Mouse (Mus musculus): ENCODE measurements around the gene Cxcl15.
"Not testable (repeated sequence)": the region's sequence is repeated elsewhere in the genome, so short reads cannot be mapped to it uniquely, and the experiment has no call there.

Cxcl15 gene

DNA sequence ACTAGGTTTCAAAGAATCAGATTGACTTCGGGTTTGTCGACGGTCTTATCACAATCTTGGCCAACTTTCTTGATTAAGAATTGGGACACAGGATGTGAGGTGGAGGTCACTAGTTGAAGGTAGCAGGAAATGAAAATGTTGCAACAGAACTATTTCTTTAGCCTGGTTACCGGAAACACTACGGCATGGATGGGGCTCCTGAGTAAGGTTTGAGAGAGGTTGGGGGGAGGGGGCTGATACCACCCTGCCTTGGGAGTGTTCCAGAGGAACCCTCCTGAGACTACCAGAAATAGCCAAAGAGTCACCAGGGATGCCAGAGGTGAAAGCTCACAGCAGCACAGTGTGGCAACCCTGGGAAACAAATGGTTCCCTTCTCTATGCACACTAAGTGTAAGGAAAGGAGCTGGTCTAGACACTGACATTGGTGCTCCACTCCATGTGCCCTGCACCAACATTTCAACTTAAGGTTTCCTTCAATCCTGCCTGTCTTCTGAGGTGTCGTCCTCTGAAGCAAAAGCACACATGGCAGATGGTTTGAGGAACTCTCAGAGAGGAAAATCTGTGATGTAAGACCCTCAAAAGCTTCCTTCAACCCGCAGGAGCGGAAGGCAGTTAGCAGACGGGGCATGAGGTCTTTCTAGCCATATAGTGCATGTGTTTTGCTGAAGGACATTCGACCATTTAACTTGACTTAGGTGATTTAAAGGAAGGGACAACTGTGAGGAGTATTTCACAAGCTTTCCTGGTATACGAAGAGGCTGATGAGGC, 4.8 kb upstream of the Cxcl15 start:
- DNase-seq (ENCODE audit: low spot score), result no peak

DNA sequence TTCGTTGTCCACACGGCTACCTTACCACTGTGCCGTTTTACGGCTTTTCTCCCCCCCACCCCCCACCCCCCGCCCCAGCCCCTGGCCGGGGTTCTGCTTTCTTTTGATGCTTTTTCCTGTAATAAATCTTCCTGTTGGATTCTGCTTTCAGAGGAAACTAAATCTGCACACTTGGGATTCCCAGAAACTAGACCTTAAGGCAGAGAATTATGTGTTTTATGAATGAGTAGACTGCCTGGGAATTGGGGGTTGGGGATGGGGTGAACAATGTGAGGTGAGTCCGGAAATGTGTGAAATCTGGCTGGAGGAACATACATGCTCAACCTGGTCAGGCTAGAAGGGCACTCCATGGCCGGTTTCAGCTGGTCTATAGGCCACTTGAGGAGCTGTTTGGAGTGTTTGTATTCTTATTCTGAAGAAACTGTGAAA, 4.2 kb upstream of the Cxcl15 start:
- DNase-seq (ENCODE audit: low spot score), result no peak

DNA sequence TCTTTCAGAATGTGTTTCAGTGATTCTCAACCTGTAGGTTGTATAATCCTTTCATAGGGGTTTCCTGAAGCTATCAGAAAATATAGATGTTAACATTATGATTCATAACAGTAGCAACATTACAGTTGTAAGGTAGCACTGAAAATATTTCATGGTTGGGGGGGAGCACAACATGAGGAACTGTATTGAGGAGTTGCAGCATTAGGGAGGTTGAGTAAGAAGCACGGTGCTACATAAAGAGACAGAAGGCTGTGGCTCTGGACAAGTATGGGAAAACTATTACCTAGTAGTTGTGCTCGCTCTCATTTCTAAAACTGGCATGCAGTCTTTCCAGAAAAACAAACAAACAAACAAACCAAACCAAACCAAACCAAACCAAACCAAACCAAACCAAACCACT, 1.1 kb downstream of the Cxcl15 start:
- DNase-seq (ENCODE audit: low spot score), result not testable (repeated sequence)

- no peak for DNase-seq (ENCODE audit: low spot score)
Observed at GRCm38 (mm10) chr5:90804574-90804973, 10.2 kb downstream of the Cxcl15 start.

DNA sequence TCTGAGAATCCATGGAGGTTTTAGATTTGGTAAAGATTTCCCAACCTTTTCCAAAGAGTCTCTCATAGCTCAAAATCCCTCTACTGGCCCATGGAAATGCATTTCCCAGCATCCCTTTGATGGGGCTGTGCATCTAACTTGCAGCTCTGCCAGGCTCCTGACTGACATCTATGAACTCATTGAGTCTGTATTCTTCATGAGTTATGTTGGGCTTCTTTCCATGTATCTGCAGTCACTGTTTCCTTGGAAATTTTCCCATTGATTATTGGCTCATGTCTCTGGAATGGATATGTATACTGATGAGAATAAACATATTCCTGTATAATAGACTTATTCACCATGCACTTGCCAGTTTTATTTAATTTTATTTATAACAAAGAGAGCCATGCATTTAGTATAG, 11.7 kb downstream of the Cxcl15 start:
- DNase-seq (ENCODE audit: low spot score), result no peak

- no peak for DNase-seq (ENCODE audit: low spot score)
Observed at GRCm38 (mm10) chr5:90807176-90807950, 13.0 kb downstream of the Cxcl15 start.

DNA sequence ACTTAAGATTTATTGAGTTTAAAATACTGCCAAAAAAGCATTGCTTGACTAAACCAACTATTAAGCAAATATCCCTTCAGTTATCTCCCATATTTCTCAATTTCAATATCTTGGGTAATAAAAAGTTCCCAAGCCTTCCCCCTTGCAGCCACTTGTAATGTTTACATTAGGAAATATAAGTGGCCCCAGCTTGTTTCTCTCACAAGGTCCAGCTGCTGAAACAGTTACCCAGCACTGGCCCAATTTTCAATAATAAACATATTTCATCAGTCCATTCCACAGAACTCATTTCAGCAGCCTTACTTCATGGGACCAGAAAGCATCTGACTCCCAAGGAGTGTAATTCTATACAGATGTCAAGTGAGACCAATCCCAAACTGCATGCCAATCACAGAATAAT, 25.4 kb downstream of the Cxcl15 start:
- DNase-seq (ENCODE audit: low spot score), result no peak

- DNase-seq (ENCODE audit: low spot score), result no peak
Observed at GRCm38 (mm10) chr5:90832145-90832767, 37.9 kb downstream of the Cxcl15 start.

DNA sequence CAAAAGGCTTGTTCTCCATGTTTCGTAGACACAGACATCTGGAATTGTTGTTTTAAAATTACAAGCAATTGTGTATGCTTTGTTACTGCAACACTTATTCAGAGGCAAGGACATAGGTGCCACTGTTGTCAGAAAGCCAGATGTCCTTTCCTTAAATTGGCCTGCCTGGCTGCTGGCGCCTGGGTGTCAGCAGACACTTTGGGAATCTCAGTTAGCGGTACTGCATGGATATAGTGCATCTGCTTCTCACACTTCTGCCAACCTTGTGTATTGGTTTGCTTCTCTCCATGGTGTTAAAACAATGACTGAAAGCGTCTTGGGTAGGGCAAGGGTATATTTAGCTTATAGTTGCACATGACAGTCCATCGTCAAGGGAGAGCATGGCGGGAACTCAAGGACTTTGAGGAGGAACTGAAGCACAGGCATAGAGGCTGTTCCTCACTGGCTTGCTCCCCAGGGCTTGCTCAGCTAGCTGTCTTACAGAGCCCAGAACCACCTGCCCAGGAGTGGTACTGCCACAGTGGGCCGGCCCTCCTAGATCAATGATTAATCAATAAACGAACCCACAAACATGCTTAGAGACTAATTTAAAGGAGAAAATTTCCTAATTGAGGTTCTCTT, 38.5 kb downstream of the Cxcl15 start:
- no peak for DNase-seq (ENCODE audit: low spot score)

GRCm38 (mm10) chr5:90834436-90834835, 40.1 kb downstream of the Cxcl15 start:
- DNase-seq (ENCODE audit: low spot score), result no peak

- DNase-seq (ENCODE audit: low spot score), result no peak
Observed at GRCm38 (mm10) chr5:90838582-90838981, 44.2 kb downstream of the Cxcl15 start.

DNA sequence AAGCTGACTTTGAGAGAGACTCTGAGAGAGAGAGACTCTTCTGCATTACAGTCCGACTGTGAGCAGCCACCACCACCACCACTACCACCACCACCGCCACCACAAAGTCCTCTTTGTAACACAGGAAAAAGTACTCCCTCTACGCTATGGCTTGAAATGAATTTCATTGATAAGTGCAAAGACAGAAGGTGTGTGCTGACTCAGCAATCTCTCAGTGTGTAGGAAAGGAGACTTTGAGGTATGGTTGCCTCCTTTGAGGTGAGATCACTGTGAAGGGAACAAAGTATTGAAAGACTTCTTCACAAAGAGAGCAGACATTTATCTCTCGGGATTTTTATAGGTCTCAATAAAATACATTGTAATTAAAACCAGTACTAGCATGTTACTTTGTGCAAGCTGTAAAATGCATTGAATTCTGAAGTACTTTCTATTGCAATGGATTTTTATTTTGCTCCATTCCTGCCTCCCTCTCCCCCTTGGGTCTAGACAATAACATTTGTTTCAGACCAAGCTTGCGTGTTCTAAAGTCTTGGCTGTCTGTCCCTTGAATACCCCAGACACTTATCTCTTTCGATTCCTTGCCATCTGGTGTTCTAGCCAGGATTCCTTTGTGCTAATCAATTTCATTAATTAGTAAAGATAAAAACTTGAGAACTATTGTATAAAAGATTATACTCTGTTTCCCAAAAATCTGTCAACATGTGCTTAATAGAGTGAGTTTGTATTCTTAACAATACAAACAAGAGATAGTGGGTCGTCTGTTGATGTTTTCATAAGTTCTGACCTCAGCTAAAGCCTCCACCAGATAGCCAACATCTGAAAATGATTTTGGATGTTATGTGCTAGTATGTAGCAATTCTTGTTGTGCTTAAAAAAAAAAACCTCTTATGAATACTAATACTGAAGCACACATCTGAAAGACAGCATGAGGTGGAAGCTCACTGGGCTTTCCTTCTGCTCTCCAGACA, 46.9 kb downstream of the Cxcl15 start:
- no peak for DNase-seq (ENCODE audit: low spot score)

- no peak for DNase-seq (ENCODE audit: low spot score)
Observed at GRCm38 (mm10) chr5:90843891-90844290, 49.6 kb downstream of the Cxcl15 start.

DNA sequence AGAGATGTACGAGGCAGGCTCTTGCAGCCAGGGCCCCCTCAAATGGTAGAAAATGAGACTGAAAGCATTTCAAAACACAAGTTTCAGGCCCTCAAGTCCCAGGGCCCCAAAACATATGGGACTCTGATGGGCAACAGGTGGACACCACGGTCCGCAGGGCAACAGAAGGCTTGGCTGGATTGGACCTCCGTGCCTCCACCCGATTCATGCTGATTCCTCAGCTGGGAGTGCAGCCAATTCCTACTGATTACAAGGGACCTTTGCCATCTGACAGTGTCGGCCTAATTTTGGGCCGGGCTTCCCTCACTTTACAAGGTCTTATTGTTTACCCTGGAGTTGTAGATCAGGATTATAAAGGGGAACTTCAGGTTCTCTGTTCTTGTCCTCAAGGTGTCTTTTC, 55.8 kb downstream of the Cxcl15 start:
- DNase-seq (ENCODE audit: low spot score), result not testable (repeated sequence)

DNA sequence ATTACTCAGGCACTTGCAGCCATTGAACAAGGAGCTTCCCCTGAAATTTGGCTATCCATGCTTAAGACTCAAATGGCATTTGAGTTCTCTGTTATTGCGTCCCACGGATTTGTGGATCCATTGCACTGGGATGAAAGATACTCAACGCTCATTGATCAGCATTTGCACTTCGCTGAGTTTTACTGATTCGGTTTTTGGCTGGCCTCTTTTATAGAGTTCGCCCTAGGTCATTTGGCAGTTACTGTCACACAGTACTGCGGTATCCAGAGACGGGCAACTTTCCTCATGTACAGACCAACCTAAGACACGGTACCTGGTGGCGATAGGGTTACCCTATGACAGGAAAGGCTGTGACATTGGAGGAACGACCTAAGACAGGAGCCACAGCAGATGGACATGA, 57.1 kb downstream of the Cxcl15 start:
- DNase-seq (ENCODE audit: low spot score), result not testable (repeated sequence)

Measured in retina, embryonic 14.5 days (tissue).